Mouse (Mus musculus): ENCODE data around the gene Kctd3.

DNA sequence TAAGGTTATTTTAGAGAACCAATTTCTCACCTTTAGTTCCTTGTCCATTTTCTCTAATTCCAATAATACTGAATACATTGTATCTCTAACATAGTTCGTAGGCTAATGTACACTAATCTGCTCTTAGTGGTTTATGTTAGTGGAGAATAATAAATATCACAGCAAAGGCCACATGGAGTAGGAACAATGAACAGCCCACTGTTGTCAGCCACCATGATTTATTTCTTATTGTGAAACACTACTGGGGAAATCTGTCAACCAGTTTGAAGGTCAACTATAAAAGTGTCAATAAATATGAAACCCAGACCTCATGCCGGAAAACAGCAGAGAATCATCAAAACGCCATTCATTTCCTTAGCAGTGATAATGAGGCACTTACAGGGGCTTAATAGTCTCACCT, 42.5 kb upstream of the Kctd3 start:
- no peak for TF ChIP-seq CTCF (IDR thresholded peaks at IDR 0.05)
- TF ChIP-seq EP300 (IDR thresholded peaks at IDR 0.05): no peak

Measured in lung, postnatal 0 days (tissue).